ENCODE assay signal across 11 mouse cellular contexts in the genomic region with DNA sequence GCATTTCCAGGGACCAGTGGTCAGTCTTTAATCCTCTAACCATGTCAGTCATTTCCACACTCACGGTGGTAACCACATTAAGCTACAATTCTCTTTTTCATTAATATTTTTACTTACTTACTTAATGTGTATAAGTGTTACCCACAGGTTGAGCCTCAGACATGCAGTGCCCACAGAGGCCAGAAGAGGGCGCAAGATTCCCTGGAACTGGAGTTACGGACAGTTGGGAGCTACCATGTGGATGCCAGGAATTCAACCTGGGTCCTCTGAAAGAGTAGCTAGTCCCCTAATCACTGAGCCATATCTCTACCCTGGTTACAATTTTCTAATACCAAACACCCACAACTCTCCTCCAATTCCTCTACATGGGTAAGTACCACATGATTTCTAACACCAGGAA.
DNase-seq lines count a peak whose midpoint lies in the region; ATAC-seq and TF ChIP-seq lines count a peak whose summit lies in the region.
"Had no signal": no experiment of that assay in that cellular context is flagged by ENCODE, and none has a peak within 500 bp of the region (broad histone marks: within the 10 kb centered on the region; RNA-seq: fewer than 3 reads in every experiment).

No protein-coding gene starts in this region.

- no peak overlapping the region for H3K27ac ChIP-seq in left cerebral cortex, adult 2 months
- H3K27ac ChIP-seq in bone marrow macrophage, adult 2 months (ENCODE audit: insufficient read depth, low read depth, low read length) = no peak overlapping the region
- H3K27ac ChIP-seq: heart, embryonic 13.5 days had no signal

- H3K4me1 ChIP-seq in bone marrow macrophage, adult 2 months (ENCODE audit: control insufficient read depth, insufficient read depth, low read length) = no peaks in the 10 kb centered on the region

- DNase-seq in adrenal gland, postnatal 10 days = peak; percentile 6
- no peak for DNase-seq in adrenal gland, postnatal 36 days
- DNase-seq in left cerebral cortex, adult 2 months (ENCODE audit: extremely low spot score in 1 of 2, low spot score in 2 of 2) = no peak
- no peak for DNase-seq in left cerebral cortex, postnatal 4 days
- peak; percentile 3 for DNase-seq in 3T3-L1 (ENCODE audit: low read depth, low spot score)
- DNase-seq: cerebellum, adult 9-11 months; retina, postnatal 1 day had no signal

- intact Hi-C loops in left cerebral cortex, adult 2 months (cut with DNase I) = no loop called here
- intact Hi-C loops in left cerebral cortex, postnatal 4 days (cut with DNase I) = no loop called here

- no peak for ATAC-seq in erythroid progenitor cell, adult 5-6 weeks (replicated peaks; ENCODE audit: low FRiP score, poor library complexity, severe bottlenecking)
- ATAC-seq in cerebellum, adult (ENCODE audit: insufficient number of reproducible peaks, low FRiP score, low TSS enrichment) = no peak

- H3K4me3 ChIP-seq in left cerebral cortex, adult 2 months = no peak overlapping the region
- H3K4me3 ChIP-seq in bone marrow macrophage, adult 2 months (ENCODE audit: insufficient read depth, low read length) = no peak overlapping the region
- H3K4me3 ChIP-seq: heart, embryonic 13.5 days had no signal

- no peak for TF ChIP-seq POLR2A in bone marrow macrophage, adult 2 months (IDR thresholded peaks at IDR 0.05; ENCODE audit: borderline replicate concordance, low read depth, low read length)

- TF ChIP-seq CTCF in left cerebral cortex, adult 2 months (IDR thresholded peaks at IDR 0.05) = peak; percentile 22
- TF ChIP-seq CTCF in bone marrow macrophage, adult 2 months (IDR thresholded peaks at IDR 0.05; ENCODE audit: low read depth, low read length) = 0 out of 2 replicates have a peak, but pooled peaks have one; percentile 14

Comparison
In these comparisons a context has a peak if more than half of its experiments do, and no peak if none do; other contexts are left out.
1. DNase-seq: peak in adrenal gland, postnatal 10 days (single experiment) and 3T3-L1 (single experiment); none in adrenal gland, postnatal 36 days (0 of 2), left cerebral cortex, adult 2 months (0 of 2) and left cerebral cortex, postnatal 4 days (single experiment).